Comparison of ENCODE assay signal across 17 mouse cellular contexts in the genomic region with DNA sequence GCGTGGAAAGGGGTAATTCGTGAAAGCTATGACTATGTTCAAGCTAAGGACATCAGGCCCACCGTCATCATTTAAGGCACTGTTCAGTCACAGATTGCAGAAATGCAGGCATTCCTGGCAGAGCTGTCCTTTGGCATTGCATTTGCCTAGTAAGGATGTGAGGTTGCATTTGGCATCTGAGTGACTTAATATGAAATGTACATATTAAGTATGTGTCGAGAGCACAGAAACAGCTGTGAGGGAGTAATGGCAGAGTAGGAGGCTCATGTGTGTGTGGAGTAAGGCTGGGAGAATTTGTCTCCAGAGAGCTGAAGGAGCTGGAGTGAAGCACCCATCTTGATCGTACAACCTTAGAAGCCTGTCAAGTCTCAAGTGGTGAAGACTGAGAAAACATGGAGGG.
"Had no signal": no experiment of that assay in that cellular context is flagged by ENCODE, and none has a peak within 500 bp of the region (broad histone marks: within the 10 kb centered on the region; RNA-seq: fewer than 3 reads in every experiment).

No protein-coding gene starts in this region.

- H3K9me3 ChIP-seq: kidney, embryonic 15.5 days; limb, embryonic 10.5 days; limb, embryonic 13.5 days; liver, embryonic 15.5 days had no signal

- H3K27me3 ChIP-seq: kidney, embryonic 15.5 days; limb, embryonic 13.5 days; liver, embryonic 12.5 days; liver, embryonic 15.5 days had no signal

- H3K4me1 ChIP-seq: kidney, embryonic 15.5 days; limb, embryonic 10.5 days; limb, embryonic 13.5 days; liver, embryonic 12.5 days; liver, embryonic 15.5 days had no signal

- H3K9ac ChIP-seq: kidney, embryonic 15.5 days; limb, embryonic 13.5 days; liver, embryonic 12.5 days; liver, embryonic 15.5 days had no signal

- H3K36me3 ChIP-seq: kidney, embryonic 15.5 days; limb, embryonic 10.5 days; limb, embryonic 13.5 days; liver, embryonic 12.5 days; liver, embryonic 15.5 days had no signal

- DNase-seq: kidney, adult 11 months; kidney, adult 8-10 months; kidney, postnatal 10 days; kidney, postnatal 36 days; liver; lung, adult 18-20 months; lung, postnatal 36 days; midbrain, embryonic 14.5 days; thymus, adult 18-20 months; thymus, postnatal 36 days had no signal

- H3K27ac ChIP-seq: kidney, embryonic 15.5 days; limb, embryonic 10.5 days; limb, embryonic 13.5 days; liver, embryonic 12.5 days; liver, embryonic 15.5 days had no signal

- ATAC-seq: liver, embryonic 12.5 days; lung, postnatal 0 days had no signal

- H3K4me2 ChIP-seq: kidney, embryonic 15.5 days; limb, embryonic 13.5 days; liver, embryonic 12.5 days; liver, embryonic 15.5 days; midbrain, embryonic 11.5 days had no signal

- H3K4me3 ChIP-seq: kidney, embryonic 15.5 days; limb, embryonic 10.5 days; limb, embryonic 13.5 days; liver, embryonic 12.5 days; liver, embryonic 15.5 days had no signal
